Mouse (Mus musculus): ENCODE measurements around the gene Creb3l1.

DNA sequence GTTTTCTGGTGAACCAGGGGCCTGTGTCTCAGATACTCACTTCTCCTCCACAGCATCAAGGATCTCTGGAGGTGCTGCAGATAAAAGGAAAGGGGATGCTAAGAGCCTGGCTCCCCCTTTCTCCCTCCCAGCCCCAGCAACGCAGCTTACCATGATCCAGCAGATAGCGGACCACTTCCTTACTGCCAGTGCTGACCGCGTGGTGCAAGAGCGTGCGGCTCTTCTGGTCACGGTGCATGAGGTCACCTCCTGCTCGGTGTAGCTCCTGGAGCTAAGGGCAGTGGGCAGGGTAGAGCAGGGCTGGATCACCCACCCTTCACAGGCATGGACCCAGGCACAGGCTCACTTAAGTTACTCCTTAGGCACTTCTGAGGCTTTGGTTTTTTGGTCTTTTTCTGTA, 90.3 kb downstream of the Creb3l1 start:
- no peak for TF ChIP-seq CTCF (IDR thresholded peaks at IDR 0.05; ENCODE audit: extremely low read depth, insufficient read length, insufficient replicate concordance, low read depth, low read length)
- TF ChIP-seq POLR2A (IDR thresholded peaks at IDR 0.05; ENCODE audit: low read depth, low read length): no peak

Data from small intestine, adult 2 months (tissue).